Mouse (Mus musculus) layer of hippocampus, postnatal 14 days (tissue): ENCODE measurements around the gene Gpc5. TPM values are rescaled to one million over a fixed set of nuclear protein-coding genes. Genes with fewer than 3 reads are reported as not detected.

Experiments used
- DNase-seq, 2 experiments: peaks; one replicate each; pipeline ENCODE4 v3.0.0; 2021 to 2022; ENCODE audit warnings: low spot score in 2 of 2, mixed read lengths in 1 of 2
- total RNA-seq, 2 experiments: library from RNA; stranded (reverse); gene quantifications; 2 replicates each; pipeline ENCODE4 v1.2.3; 2021

Gene Gpc5
- total RNA-seq, 2 experiments from 2014 or later: 43.1 to 46.3 TPM

GRCm38 (mm10) chr14:116209045-116209444, 1117.0 kb downstream of the Gpc5 start:
- DNase-seq: no peak

GRCm38 (mm10) chr14:116210304-116210703, 1118.3 kb downstream of the Gpc5 start:
- no peak for DNase-seq

DNA sequence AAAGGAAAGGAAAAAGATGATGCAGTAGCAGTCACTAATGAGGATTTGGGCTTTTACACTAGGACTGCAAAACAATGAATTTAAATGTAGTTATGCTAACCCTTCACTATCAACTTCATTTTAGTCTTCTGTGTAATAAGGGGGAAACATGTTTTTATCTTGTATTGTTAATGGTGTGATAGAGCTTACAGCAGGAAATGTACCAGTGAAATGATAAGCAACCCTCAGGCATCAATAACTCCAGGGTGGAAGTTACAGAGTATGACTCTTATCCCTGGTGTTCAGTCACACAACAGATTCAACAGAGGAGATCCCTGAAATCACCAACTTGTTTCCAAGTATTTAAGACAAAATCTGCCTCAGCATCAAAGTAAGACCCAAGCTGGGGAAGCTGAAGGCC, 1120.0 kb downstream of the Gpc5 start:
- DNase-seq: no peak

- no peak for DNase-seq
Observed at GRCm38 (mm10) chr14:116258126-116258525, 1166.1 kb downstream of the Gpc5 start.

- DNase-seq: no peak
Observed at GRCm38 (mm10) chr14:116308541-116308940, 1216.5 kb downstream of the Gpc5 start.

DNA sequence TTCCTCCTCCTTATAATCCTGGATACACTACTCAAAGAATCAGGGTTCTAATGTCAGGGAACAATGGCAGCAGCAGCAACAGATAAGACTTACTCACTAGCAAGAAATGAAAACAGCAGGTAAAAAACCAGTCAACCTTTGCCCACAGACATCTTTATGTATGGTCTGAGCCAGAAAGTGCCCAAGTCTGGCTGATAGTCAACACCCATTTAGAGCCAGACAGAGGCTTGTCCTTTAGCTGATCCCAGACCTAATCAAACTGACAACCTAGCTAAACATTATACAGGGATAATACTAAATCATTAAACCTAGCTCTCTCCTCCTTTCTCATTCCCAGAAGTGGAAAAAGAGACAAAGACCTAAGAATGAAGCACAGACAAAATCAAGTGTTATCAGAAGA, 1225.5 kb downstream of the Gpc5 start:
- DNase-seq: no peak

DNA sequence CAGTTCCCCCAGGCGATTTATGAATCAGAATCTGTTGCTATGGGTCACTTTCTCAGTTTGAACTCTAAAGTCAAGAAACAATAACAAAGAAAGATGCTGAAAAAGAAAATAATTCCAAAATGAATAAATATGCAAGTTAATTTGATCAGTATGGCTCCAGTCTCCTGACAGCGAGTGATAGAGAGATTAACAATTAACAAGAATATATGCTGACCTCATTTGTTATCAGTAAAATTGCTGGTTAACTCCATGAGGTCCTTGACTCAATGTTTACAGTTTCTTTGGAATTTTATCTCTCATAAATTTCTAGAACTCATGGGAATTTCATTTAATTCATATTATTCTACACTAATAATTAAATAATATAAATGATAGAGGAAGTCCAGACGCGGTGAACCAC, 1244.2 kb downstream of the Gpc5 start:
- DNase-seq: no peak

GRCm38 (mm10) chr14:116338395-116338794, 1246.4 kb downstream of the Gpc5 start:
- no peak for DNase-seq

GRCm38 (mm10) chr14:116348560-116348959, 1256.5 kb downstream of the Gpc5 start:
- no peak for DNase-seq

DNA sequence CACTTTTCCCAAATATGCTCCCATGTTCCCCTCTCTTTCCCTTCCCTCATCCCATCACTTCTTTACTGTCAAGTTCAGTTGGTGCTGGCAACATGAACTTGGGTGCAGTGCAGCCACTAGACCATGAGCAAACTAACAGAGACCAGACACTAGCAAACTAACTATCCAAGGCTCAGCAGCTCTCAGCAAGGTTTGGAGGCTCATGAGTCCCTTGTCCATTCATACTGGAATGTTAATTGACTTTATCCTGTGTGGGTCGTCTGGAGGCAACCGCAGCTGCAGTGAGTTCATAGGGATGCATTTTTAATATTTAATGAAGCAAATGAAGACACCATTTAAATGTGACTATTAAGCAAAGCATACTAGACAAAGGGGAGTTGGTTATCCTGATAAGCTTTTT, 1292.6 kb downstream of the Gpc5 start:
- no peak for DNase-seq

- no peak for DNase-seq
Observed at GRCm38 (mm10) chr14:116415511-116415910, 1323.5 kb downstream of the Gpc5 start.

- DNase-seq: no peak
Observed at GRCm38 (mm10) chr14:116448219-116448618, 1356.2 kb downstream of the Gpc5 start.

GRCm38 (mm10) chr14:116453356-116453755, 1361.3 kb downstream of the Gpc5 start:
- DNase-seq: no peak

DNA sequence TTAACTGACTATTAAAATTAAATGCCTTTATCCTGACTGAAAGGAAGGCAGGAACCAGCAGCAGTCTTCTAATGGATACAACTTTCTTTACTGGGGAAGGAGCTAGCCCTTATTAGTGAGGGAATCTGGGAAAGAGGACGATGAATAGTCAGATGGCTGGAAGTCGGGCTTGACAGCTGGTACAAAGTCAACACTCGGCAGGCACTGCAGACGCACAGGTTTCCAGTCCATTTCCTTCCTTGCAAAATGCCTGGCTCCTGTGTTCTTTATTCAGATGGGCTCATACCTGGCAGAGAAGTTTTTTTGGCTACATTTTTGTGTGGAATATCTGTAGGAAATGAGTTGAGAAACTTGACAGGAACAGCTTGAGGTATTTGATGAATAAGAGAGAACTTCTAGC, 1364.2 kb downstream of the Gpc5 start:
- DNase-seq: no peak

DNA sequence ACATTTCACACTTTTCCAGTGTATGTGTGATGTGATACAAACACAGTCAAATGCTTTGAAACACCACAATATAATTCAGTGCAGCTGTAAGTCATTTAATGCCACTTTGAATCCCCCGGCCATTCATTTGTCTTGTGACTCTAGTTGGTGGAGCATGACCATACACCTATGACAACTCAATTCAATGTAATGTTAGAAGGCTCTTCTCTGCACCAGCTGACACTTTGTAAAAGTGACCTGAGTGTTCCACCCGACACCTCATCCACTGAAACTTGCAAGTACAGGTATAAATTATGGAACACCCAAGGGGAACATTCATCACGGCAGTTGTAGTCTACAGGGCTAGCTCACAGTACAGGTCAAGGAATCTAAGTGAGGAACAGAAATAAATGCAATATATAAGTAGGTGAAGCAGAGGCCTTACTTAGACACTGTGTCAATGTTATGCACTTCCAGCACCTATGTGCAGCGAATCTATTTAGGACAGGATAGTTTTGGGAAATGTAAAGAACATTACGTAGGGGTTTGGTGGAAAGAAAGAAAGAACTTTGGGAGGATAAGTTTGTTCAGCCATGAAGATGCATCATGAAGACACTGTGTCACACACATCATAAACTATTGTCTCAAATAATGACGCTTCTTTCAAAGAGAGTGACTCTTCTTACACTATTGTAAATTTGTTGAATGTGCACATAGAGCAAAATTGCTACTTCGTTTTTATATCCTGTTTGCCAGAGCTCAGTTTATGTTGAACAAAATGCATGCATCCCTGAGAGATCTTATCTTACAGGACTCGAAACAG, 1381.6 kb downstream of the Gpc5 start:
- no peak for DNase-seq

DNA sequence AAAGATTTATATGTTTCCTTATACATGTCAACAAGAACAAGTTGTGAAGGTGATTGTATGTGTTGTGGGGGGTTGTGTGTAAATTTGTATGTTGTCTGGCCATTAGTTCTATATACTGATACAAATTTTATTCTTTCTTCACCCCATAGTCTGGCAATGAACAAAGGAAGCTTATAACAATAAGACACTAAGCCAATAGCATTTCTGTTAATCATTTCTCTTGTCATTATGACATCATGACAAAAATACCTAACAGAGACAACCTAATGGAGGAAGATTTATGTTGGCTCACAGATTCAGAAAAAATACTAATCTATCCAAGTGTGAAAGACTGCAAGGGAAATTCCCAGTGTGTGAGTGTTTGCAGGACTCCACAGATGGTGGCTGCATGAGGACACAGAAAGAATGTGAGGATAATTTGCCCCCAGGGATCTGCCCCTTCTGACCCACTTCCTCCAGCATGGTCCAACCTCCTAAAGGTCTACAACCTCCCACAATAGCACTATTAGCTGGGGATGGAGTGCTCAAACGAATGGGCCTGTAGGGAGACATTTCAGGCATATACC, 1402.4 kb downstream of the Gpc5 start:
- DNase-seq: no peak

GRCm38 (mm10) chr14:116538216-116538615, 1446.2 kb downstream of the Gpc5 start:
- DNase-seq: no peak

DNA sequence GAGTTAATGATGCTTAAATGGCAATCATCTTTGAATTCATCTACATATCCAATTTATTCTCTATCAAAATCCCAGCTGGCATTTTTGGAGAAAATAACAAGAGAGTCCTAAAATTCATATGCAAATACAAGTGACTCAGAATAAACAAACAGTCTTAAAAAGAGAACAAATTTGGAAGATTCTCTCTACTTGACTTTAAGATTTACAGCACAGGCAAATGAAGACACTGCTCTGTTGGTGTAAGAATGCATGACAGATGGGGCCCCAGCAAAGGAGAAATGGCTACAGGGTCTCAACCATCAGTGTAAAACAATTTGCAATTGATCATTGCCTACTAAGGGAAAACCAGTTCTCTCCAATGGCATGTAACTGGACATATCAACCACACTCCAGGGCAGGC, 1451.7 kb downstream of the Gpc5 start:
- no peak for DNase-seq

- DNase-seq: no peak
Observed at GRCm38 (mm10) chr14:116551401-116551800, 1459.4 kb downstream of the Gpc5 start.

- DNase-seq: no peak
Observed at GRCm38 (mm10) chr14:116553316-116553715, 1461.3 kb downstream of the Gpc5 start.

DNA sequence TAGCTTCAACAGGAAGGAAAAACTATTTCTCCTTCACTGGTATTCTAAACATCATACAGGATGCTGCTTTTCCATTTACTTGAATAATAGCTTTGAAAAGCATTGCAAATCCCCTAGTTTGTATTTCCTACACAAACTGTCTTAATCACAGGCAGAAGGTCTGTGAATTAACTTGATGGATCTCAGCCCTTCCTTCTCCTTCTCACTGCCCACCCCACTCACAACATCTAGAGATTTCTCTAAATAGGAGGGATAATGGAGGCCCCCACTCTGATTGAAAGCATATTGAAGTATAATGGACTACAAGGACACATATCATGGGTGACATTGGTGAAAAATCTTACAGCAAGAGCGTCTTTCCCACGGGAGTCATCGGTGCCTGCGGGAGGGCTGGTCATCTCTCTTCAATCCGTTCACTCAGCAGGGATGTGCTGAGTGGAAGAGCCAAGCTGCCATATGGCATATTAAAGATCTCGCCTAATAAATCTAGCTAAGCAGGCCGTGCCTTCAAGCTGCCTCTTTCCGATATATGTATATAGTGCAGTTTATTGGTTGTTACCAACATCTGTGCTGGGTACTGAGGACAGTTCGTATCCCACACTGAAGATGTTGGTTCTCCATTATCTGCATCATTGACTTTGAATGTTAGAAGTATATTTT, 1466.3 kb downstream of the Gpc5 start:
- no peak for DNase-seq

DNA sequence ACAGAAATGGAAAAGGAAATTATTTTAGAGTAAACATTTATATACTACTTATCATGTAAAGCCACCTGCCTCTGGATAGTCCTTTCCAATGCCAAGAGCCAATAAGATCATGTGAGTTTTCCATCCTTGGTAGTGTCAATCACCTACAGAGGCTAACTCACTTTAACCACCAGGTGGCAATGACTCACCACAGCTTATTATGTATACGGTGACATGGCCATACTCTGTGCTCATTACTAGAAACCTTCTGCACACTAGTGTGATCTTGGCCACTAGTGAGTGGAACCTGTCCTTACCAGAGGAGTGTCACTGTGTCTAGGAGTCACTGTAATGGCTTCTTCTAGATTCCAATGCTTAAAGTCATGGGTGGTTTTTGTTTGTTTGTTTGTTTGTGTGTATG, 1468.0 kb downstream of the Gpc5 start:
- peak in 1 of 2 experiments; percentile 26 for DNase-seq
